Mouse (Mus musculus): ENCODE measurements around the gene Peg3. TPM values are rescaled to one million over a fixed set of nuclear protein-coding genes. Genes with fewer than 3 reads are reported as not detected.
A peak's percentile ranks its signal among the peaks of the same experiment; 100 is the strongest.

Gene Peg3
- total RNA-seq, 2 experiments from 2014 or later, result 164 to 197 TPM

DNA sequence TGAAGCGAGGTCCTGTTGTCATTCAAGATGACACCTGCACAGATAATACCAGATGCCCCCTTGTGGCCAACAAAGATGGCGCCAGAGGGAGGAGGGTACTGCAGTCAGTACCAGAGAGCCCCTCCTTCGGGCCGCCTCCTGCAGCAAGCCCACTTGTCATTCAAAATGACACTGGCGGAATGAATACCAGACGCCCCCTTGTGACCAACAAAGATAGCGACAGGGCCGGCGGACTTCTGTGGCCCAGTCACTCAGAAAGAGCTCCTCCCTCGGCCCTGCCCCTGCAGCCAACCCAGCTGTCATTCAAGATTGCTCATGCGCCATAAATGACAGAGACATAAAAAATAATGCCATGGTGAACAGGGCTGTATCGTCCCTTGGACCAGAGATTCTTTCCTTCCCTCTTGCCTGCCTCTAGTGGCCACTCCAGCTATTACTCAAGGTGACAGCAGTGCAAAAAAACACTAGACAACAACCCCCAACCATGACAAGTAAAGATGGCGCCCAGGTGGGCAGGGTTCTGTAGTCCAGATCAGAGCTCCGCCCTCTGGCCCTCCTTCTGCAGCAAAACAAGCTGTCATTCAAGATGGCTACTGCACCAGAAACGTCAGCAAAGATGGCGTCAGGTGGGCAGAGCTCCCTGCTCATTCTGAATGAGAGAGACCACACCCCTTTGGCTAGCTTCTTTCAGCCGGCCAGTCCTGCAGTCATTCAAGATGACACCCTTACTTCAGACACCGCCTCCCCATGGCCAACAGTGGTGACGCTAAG, 2.7 kb downstream of the Peg3 start:
- peak; percentile 83 to 94 for DNase-seq (ENCODE audit: low spot score in 2 of 2)

DNA sequence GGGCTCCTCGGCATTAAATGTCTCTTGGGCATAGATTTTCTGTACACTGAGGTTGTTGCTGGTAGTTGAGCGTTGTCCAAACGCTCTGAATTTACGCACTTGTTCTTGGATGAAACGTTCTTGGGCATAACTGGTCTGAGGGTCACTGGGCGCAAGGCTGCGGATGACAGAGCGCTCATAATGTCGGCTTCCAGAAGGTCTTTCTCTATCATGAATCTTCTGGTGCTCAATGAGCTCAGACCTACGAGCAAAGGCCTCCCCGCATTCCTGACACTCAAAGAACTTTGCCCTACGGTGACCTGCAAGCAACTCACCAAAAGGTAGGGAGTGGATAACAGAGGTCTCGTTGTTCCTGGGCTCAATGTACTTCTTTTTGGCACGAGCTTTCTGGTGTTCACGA, 20.8 kb downstream of the Peg3 start:
- DNase-seq (ENCODE audit: low spot score in 2 of 2), result no peak

DNA sequence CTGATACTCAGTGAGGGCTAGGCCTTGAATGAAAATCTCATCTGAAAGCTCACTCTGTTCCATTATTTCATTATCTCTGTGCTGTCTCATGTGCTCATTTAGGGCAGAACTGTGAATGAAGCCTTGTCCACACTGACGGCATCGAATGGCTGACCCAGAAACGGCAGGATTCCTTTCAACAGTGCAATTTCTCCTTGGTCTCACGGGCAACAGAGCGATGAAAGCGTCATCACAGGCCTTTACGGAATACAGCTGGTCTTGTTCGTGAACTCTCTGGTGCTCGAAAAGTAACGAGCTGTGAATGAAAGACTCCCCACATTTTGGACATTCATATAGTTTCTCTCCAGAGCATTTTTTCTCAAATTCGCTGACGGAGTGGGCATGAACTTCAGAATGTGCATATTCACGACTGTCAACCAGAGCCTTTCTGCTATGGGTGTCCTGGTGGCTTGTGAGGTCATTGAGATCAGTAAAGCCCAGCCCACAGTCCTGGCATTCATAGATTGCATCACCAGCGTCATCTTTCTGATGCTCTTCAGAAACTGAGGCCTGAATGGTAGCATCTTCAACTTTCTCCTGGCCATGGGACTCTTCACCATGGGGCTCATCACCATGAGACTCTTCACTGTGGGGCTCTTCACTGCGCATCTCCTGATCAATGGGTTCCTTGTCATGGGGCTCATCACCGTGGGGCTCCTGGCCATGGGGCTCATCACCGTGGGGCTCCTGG, 21.6 kb downstream of the Peg3 start:
- DNase-seq (ENCODE audit: low spot score in 2 of 2), result no peak

DNA sequence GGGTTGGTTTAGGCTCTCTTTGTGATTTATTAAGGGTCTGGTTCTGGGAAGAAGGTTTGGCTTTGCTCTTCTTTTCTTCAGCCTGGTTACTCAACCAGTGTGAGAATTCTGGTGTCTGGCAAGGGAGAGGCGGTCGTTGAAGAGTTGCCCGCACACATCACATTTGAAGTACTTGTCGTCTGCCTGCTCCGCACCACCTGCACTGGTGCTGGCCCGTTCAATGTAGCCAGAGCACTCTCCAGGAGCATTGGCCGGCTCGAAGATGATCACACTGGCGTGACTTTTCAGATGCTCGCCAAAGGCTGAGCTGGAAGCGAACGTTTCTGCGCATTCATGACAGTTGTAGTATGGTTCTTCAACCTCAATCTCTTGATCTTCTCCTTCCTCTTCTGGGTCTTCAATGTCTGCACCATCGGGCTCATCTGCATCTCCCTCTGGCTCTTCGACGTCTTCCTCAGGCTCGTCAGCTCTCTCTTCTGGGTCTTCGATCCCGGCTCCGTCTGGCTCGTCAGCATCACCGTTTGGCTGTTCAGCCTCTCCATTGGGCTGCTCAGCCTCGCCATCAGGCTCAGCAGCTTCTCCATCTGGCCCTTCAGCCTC, 22.7 kb downstream of the Peg3 start:
- no peak for DNase-seq (ENCODE audit: low spot score in 2 of 2)

DNA sequence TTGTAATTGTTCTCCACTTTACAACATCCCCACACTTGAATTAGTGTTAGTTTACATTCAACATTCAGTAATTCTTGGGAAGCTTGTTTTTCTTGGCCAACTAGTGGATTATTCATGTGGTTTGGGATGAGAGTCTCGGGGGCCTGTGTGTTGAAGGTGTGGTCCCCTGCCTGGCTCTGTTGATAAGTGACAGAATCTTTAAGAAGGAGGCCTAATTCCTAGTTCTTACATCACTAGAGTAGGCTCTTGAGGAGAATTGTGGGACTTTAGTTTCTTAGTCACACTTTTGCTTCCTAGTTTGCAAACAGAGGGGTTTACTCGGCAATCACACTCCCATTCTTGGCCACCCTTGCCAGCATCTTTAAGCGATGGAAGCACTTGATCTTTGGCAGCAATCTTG, 31.0 kb downstream of the Peg3 start:
- DNase-seq (ENCODE audit: low spot score in 2 of 2), result no peak

DNA sequence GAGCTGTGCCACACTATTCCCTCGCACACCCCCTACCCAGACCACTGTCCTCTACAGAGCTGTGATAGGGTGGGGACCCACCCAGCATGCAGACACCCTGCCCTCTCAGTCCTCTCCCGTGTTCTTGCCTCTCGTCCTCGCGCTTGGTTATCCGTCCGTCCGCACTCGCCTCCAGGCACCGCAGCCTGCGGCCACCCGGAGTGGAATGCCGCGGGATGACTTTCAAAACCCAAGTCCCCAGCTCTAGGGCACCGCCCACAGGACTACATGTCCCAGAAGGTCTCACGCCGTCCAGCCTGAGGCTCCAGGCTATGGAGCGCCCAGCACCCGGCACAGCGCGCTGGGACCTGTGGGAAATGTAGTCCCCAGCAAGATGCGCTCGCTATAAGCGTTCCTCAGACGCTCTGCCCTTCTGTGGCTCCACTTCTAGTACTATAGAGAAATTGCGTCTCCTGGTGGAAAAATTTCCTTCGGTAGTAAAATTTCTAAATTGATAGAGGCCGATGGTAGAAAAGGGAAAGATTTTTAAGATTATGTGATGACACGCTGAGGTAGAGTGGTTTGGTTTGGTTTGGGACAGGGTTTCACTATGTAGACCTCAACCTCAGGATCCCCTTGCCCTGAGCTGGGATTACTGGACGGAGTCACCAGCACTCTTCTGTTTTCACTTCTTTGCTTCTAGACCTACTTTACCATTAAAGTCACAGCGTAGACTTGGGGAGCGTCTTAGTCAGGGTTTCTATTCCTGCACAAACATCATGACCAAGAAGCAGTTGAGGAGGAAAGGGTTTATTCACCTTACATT, 33.8 kb downstream of the Peg3 start, which contains the start of gene Zim1:
Gene Zim1, minus strand, starts transcription at position 210 of the 805 bp plus-strand sequence.
- DNase-seq (ENCODE audit: low spot score in 2 of 2), result peak; percentile 76 to 90

DNA sequence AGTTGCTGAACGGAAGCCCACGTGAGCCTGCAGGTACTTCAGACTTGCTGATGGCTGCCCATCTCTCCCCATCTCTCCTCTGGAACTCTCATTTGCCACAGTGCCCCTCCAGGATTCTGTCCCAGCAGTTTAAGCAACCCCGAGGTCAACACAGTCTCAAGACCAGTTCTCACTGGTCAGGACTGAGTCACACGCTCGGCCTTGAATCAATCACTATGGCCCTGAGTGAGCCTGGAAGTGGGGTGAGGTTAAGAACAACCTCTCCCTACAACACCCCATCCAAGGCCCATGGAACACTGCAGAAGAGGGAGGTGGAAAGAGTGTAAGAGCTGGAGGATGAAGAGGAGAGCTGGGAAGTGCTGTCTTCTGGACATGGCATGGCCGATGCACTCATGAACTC, 44.7 kb downstream of the Peg3 start:
- no peak for DNase-seq (ENCODE audit: low spot score in 2 of 2)

DNA sequence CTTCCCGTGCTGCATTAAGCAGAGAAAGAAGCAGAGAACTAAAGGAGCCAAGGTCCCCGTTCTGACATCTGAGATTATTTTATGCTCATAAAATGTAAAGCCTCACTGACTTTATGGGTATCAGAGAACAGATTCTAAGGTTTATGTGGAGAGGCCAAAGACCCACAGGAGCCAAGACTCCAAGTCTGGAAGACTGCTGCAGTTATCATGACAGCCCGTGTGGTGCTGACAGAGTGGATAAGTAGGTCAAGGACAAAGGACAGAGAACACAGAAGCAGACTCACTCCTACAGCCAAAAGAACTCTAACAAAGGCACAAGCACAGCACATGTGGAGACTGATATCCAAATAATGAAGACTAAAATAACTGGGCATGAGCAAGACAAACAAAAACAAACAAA, 63.5 kb downstream of the Peg3 start:
- DNase-seq (ENCODE audit: low spot score in 2 of 2), result no peak

DNA sequence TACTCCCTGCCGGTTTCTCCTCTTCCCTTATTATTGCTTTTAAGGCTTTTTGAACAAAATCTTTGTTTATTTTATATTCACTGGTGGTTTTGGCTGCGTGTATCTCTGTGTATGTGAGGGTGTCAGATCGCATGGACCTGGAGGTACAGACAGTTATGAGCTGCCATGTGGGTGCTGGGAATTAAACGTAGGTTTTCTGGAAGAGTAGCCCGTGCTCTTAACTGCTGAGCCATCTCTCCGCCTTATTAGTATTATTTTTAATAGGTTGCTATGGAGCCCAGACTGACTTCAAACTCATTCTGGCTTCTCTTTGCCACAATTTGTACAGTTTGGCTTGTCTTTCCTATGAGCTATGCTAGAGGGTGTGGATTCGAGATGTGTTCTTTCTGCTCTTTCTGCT, 66.8 kb downstream of the Peg3 start:
- peak in 1 of 2 experiments; percentile 31 for DNase-seq (ENCODE audit: low spot score in 2 of 2)

DNA sequence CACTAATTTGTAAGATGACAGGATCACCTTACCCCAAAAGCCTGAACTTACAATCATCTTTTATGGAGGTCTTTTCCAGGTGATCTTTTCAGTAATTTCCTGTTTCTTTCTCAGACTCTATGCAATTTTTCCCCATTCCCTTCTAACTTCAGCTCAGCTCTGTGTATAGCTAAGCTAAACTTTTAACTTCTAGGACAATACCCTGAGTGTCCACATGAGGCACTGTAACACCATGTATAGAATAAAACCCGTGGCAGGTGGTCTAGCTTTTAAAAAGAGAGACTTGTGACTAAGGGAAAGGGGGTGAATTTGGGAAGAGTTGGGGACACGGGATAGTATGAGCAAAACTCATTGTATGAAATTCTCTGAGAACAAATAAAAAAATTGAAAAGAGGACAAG, 70.6 kb downstream of the Peg3 start:
- DNase-seq (ENCODE audit: low spot score in 2 of 2), result peak in 1 of 2 experiments; percentile 54

DNA sequence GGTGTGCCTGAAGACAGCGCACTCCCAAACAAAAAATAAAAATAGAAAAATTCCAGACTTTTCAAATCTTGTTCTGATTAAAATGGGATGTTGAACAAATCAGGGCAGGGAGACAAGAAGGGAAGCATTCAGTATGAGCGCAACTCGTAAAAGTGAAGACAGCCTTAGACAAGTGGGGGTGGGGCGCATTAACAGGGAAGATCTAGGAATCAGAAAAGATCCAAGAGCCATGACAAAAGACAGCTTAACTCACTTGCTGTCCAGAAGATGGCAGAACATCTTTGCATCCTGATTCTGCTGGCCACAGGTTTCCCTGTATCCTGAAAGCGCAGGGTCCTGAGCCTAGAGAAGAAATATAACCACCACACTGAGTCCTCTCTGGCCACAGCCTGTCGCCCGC, 71.6 kb downstream of the Peg3 start:
- DNase-seq (ENCODE audit: low spot score in 2 of 2), result no peak

Other genes with a start within 250 kb of the Peg3 start
- not detected for gene Olfr5, start 243.5 kb downstream of the Peg3 start, total RNA-seq (2021)
- gene Olfr1347, start 230.7 kb downstream of the Peg3 start, total RNA-seq (2021), result not detected
- gene Olfr1348, start 221.7 kb downstream of the Peg3 start, total RNA-seq (2021), result not detected
- not detected for gene Olfr1349, start 207.5 kb downstream of the Peg3 start, total RNA-seq (2021)
- gene Olfr1350, start 165.6 kb downstream of the Peg3 start, total RNA-seq (2021), result not detected
- gene Zim1, start 34.0 kb downstream of the Peg3 start, total RNA-seq (2021), result 1 to 10 TPM; 5.6 to 6.8 TPM
- 10 to 100 TPM; 33.7 to 37.1 TPM for gene Usp29, start 147 bp upstream of the Peg3 start, total RNA-seq (2021)